Mouse (Mus musculus): ENCODE measurements around the gene Slc8a2.

Gene Slc8a2

GRCm38 (mm10) chr7:16129421-16129845 is at the start of gene Slc8a2:
Slc8a2 (plus strand) TSS chr7:16129826.
- in situ Hi-C loops (cut with MboI, MseI): no loop called here

GRCm38 (mm10) chr7:16079947-16080346 is 49.7 kb upstream of the Slc8a2 start:
- in situ Hi-C loops (cut with MboI, MseI): loop anchor here (5.0 kb wide), 1 partner anchor 67 kb away; no protein-coding TSS in a partner anchor

- in situ Hi-C loops (cut with MboI, MseI): loop anchor here (5.0 kb wide), 1 partner anchor 67 kb away; no protein-coding TSS in a partner anchor
These were observed 49.0 kb upstream of the Slc8a2 start for GRCm38 (mm10) chr7:16080581-16080980.

GRCm38 (mm10) chr7:16083361-16083760 is 46.3 kb upstream of the Slc8a2 start:
- in situ Hi-C loops (cut with MboI, MseI): loop anchor here (5.0 kb wide), 1 partner anchor 64 kb away; no protein-coding TSS in a partner anchor

GRCm38 (mm10) chr7:16087587-16087986 is 42.0 kb upstream of the Slc8a2 start:
- in situ Hi-C loops (cut with MboI, MseI): no loop called here

- in situ Hi-C loops (cut with MboI, MseI): no loop called here
These were observed 35.0 kb upstream of the Slc8a2 start for GRCm38 (mm10) chr7:16094592-16094991.

GRCm38 (mm10) chr7:16098021-16099017 is 31.3 kb upstream of the Slc8a2 start, which contains the start of gene Napa:
Napa (plus strand) TSS chr7:16098458.
- in situ Hi-C loops (cut with MboI, MseI): no loop called here

GRCm38 (mm10) chr7:16099901-16100300 is 29.7 kb upstream of the Slc8a2 start:
- in situ Hi-C loops (cut with MboI, MseI): no loop called here

GRCm38 (mm10) chr7:16101081-16101480 is 28.5 kb upstream of the Slc8a2 start:
- in situ Hi-C loops (cut with MboI, MseI): no loop called here

GRCm38 (mm10) chr7:16101726-16102475 is 27.7 kb upstream of the Slc8a2 start:
- in situ Hi-C loops (cut with MboI, MseI): no loop called here

GRCm38 (mm10) chr7:16102686-16103226 is 26.9 kb upstream of the Slc8a2 start:
- in situ Hi-C loops (cut with MboI, MseI): no loop called here

GRCm38 (mm10) chr7:16103760-16104159 is 25.9 kb upstream of the Slc8a2 start:
- in situ Hi-C loops (cut with MboI, MseI): no loop called here

- in situ Hi-C loops (cut with MboI, MseI): no loop called here
These were observed 24.8 kb upstream of the Slc8a2 start for GRCm38 (mm10) chr7:16104611-16105388.

- in situ Hi-C loops (cut with MboI, MseI): no loop called here
These were observed 20.6 kb upstream of the Slc8a2 start for GRCm38 (mm10) chr7:16108886-16109542.

- in situ Hi-C loops (cut with MboI, MseI): no loop called here
These were observed 19.5 kb upstream of the Slc8a2 start for GRCm38 (mm10) chr7:16110158-16110557.

- in situ Hi-C loops (cut with MboI, MseI): no loop called here
These were observed 18.1 kb upstream of the Slc8a2 start for GRCm38 (mm10) chr7:16111284-16112090.

GRCm38 (mm10) chr7:16116418-16116817 is 13.2 kb upstream of the Slc8a2 start:
- in situ Hi-C loops (cut with MboI, MseI): no loop called here

GRCm38 (mm10) chr7:16117100-16117499 is 12.5 kb upstream of the Slc8a2 start:
- in situ Hi-C loops (cut with MboI, MseI): no loop called here

- in situ Hi-C loops (cut with MboI, MseI): no loop called here
These were observed 9.9 kb upstream of the Slc8a2 start, which contains the start of gene Kptn for GRCm38 (mm10) chr7:16119569-16120261. Kptn (plus strand) TSS chr7:16119895.
